Mouse (Mus musculus) activated CD4-positive, CD25-positive, alpha-beta regulatory T cell, adult 9 weeks (primary cell): ENCODE data around the gene Larp7. TPM values are rescaled to one million over a fixed set of nuclear protein-coding genes. Genes with fewer than 3 reads are reported as not detected.

Experiments
- polyA plus RNA-seq: library from polyadenylated mRNA; unstranded; fragments of 100-300 nt; shearing (Covaris generic); gene quantifications from one replicate; pipeline ENCODE4 v1.2.1, GENCODE M21; 2017

The Larp7 gene
- polyA plus RNA-seq: 46.1 TPM

GRCm38 (mm10) chr3:127552973-127553719, at the start of gene Larp7, which contains the start of gene Zgrf1:
Gene Larp7, minus strand, starts transcription at chr3:127553349.
Gene Zgrf1, plus strand, starts transcription at chr3:127553489.

GRCm38 (mm10) chr3:127498742-127499400, 54.3 kb downstream of the Larp7 start, which contains the start of gene Ank2:
Gene Ank2, minus strand, starts transcription at chr3:127499350.

Other genes with a start within 250 kb of the Larp7 start
- 0.53 TPM for gene Ank2, start 54.0 kb downstream of the Larp7 start, polyA plus RNA-seq
- 3.8 TPM for gene Zgrf1, start 140 bp upstream of the Larp7 start, polyA plus RNA-seq
- not detected for gene Neurog2, start 79.8 kb upstream of the Larp7 start, polyA plus RNA-seq
- 2.4 TPM for gene Alpk1, start 227.2 kb upstream of the Larp7 start, polyA plus RNA-seq
- 0.20 TPM for gene Tifa, start 236.5 kb upstream of the Larp7 start, polyA plus RNA-seq